Mouse (Mus musculus): ENCODE results near the gene Abcg8. TPM values are rescaled to one million over a fixed set of nuclear protein-coding genes. Genes with fewer than 3 reads are reported as not detected.

Abcg8 gene
- polyA plus RNA-seq, 1 experiment from 2014 or later: 0.35 TPM

GRCm38 (mm10) chr17:84709403-84709851 is 33.3 kb downstream of the Abcg8 start:
- 84% methylated on average over 17 of the region's 17 CpGs for WGBS
- no peak for ATAC-seq (ENCODE audit: low FRiP score, low TSS enrichment)
- H3K27ac ChIP-seq (ENCODE audit: low read depth, low read length): no peak overlapping the region
- H3K9me3 ChIP-seq (ENCODE audit: control insufficient read depth, low read length): no peaks in the 10 kb centered on the region
- H3K4me3 ChIP-seq (ENCODE audit: low read length): no peak overlapping the region
- H3K9ac ChIP-seq (ENCODE audit: low read depth, low read length): no peak overlapping the region
- no peak overlapping the region for H3K4me2 ChIP-seq (replicated peaks; ENCODE audit: low read depth, low read length)
- no peaks in the 10 kb centered on the region for H3K27me3 ChIP-seq (ENCODE audit: control insufficient read depth, insufficient read depth, low read length)
- no peaks in the 10 kb centered on the region for H3K4me1 ChIP-seq (ENCODE audit: control insufficient read depth, insufficient read depth, low read length)
- H3K36me3 ChIP-seq (ENCODE audit: control insufficient read depth, insufficient read depth, low read length): peaks cover 44% of the 10 kb centered on the region

- peaks cover 31% of the 10 kb centered on the region for H3K36me3 ChIP-seq (ENCODE audit: control insufficient read depth, insufficient read depth, low read length)
- no peak for ATAC-seq (ENCODE audit: low FRiP score, low TSS enrichment)
- H3K4me2 ChIP-seq (replicated peaks; ENCODE audit: low read depth, low read length): no peak overlapping the region
- no peak overlapping the region for H3K9ac ChIP-seq (ENCODE audit: low read depth, low read length)
- no peaks in the 10 kb centered on the region for H3K4me1 ChIP-seq (ENCODE audit: control insufficient read depth, insufficient read depth, low read length)
- H3K27ac ChIP-seq (ENCODE audit: low read depth, low read length): no peak overlapping the region
- H3K27me3 ChIP-seq (ENCODE audit: control insufficient read depth, insufficient read depth, low read length): no peaks in the 10 kb centered on the region
- H3K9me3 ChIP-seq (ENCODE audit: control insufficient read depth, low read length): no peaks in the 10 kb centered on the region
- H3K4me3 ChIP-seq (ENCODE audit: low read length): no peak overlapping the region
- 80% methylated on average over 18 of the region's 18 CpGs for WGBS
Measured at GRCm38 (mm10) chr17:84713563-84714164, 37.6 kb downstream of the Abcg8 start.

- WGBS: 69% methylated on average over 4 of the region's 4 CpGs
- Histone ChIP-seq H3K27me3 (ENCODE audit: control insufficient read depth, insufficient read depth, low read length) (no peaks in the 10 kb centered on the region), H3K36me3 (ENCODE audit: control insufficient read depth, insufficient read depth, low read length) (peaks cover 19% of the 10 kb centered on the region), H3K4me1 (ENCODE audit: control insufficient read depth, insufficient read depth, low read length) (no peaks in the 10 kb centered on the region), H3K4me2 (replicated peaks; ENCODE audit: low read depth, low read length) (no peak overlapping the region), H3K9me3 (ENCODE audit: control insufficient read depth, low read length) (no peaks in the 10 kb centered on the region), H3K4me3 (ENCODE audit: low read length) (no peak overlapping the region), H3K9ac (ENCODE audit: low read depth, low read length) (no peak overlapping the region), H3K27ac (ENCODE audit: low read depth, low read length) (no peak overlapping the region)
- no peak for ATAC-seq (ENCODE audit: low FRiP score, low TSS enrichment)
Measured at GRCm38 (mm10) chr17:84714930-84715329, 38.8 kb downstream of the Abcg8 start.

GRCm38 (mm10) chr17:84716252-84716872 is 40.3 kb downstream of the Abcg8 start:
- peaks cover 19% of the 10 kb centered on the region for H3K36me3 ChIP-seq (ENCODE audit: control insufficient read depth, insufficient read depth, low read length)
- H3K4me3 ChIP-seq (ENCODE audit: low read length): no peak overlapping the region
- no peaks in the 10 kb centered on the region for H3K9me3 ChIP-seq (ENCODE audit: control insufficient read depth, low read length)
- no peak overlapping the region for H3K9ac ChIP-seq (ENCODE audit: low read depth, low read length)
- no peak overlapping the region for H3K27ac ChIP-seq (ENCODE audit: low read depth, low read length)
- no peaks in the 10 kb centered on the region for H3K4me1 ChIP-seq (ENCODE audit: control insufficient read depth, insufficient read depth, low read length)
- no peak overlapping the region for H3K4me2 ChIP-seq (replicated peaks; ENCODE audit: low read depth, low read length)
- 87% methylated on average over 16 of the region's 16 CpGs for WGBS
- H3K27me3 ChIP-seq (ENCODE audit: control insufficient read depth, insufficient read depth, low read length): no peaks in the 10 kb centered on the region
- no peak for ATAC-seq (ENCODE audit: low FRiP score, low TSS enrichment)

- Histone ChIP-seq H3K9ac (ENCODE audit: low read depth, low read length) (no peak overlapping the region), H3K4me2 (replicated peaks; ENCODE audit: low read depth, low read length) (no peak overlapping the region), H3K36me3 (ENCODE audit: control insufficient read depth, insufficient read depth, low read length) (peaks cover 18% of the 10 kb centered on the region), H3K9me3 (ENCODE audit: control insufficient read depth, low read length) (no peaks in the 10 kb centered on the region), H3K27me3 (ENCODE audit: control insufficient read depth, insufficient read depth, low read length) (no peaks in the 10 kb centered on the region), H3K4me3 (ENCODE audit: low read length) (no peak overlapping the region), H3K27ac (ENCODE audit: low read depth, low read length) (no peak overlapping the region), H3K4me1 (ENCODE audit: control insufficient read depth, insufficient read depth, low read length) (no peaks in the 10 kb centered on the region)
- WGBS: 83% methylated on average over 5 of the region's 5 CpGs
- ATAC-seq (ENCODE audit: low FRiP score, low TSS enrichment): no peak
Measured at GRCm38 (mm10) chr17:84717416-84717815, 41.3 kb downstream of the Abcg8 start.

GRCm38 (mm10) chr17:84719105-84719504 is 43.0 kb downstream of the Abcg8 start:
- no peak for ATAC-seq (ENCODE audit: low FRiP score, low TSS enrichment)
- Histone ChIP-seq H3K9me3 (ENCODE audit: control insufficient read depth, low read length) (no peaks in the 10 kb centered on the region), H3K27me3 (ENCODE audit: control insufficient read depth, insufficient read depth, low read length) (no peaks in the 10 kb centered on the region), H3K27ac (ENCODE audit: low read depth, low read length) (no peak overlapping the region), H3K9ac (ENCODE audit: low read depth, low read length) (no peak overlapping the region), H3K4me1 (ENCODE audit: control insufficient read depth, insufficient read depth, low read length) (no peaks in the 10 kb centered on the region), H3K4me3 (ENCODE audit: low read length) (no peak overlapping the region), H3K4me2 (replicated peaks; ENCODE audit: low read depth, low read length) (no peak overlapping the region), H3K36me3 (ENCODE audit: control insufficient read depth, insufficient read depth, low read length) (peaks cover 18% of the 10 kb centered on the region)
- 81% methylated on average over 3 of the region's 3 CpGs for WGBS

- Histone ChIP-seq H3K9ac (ENCODE audit: low read depth, low read length) (no peak overlapping the region), H3K27me3 (ENCODE audit: control insufficient read depth, insufficient read depth, low read length) (no peaks in the 10 kb centered on the region), H3K36me3 (ENCODE audit: control insufficient read depth, insufficient read depth, low read length) (peaks cover 32% of the 10 kb centered on the region), H3K4me1 (ENCODE audit: control insufficient read depth, insufficient read depth, low read length) (no peaks in the 10 kb centered on the region), H3K4me3 (ENCODE audit: low read length) (no peak overlapping the region), H3K4me2 (replicated peaks; ENCODE audit: low read depth, low read length) (no peak overlapping the region), H3K27ac (ENCODE audit: low read depth, low read length) (no peak overlapping the region; the same call in 1 of the 2 replicates), H3K9me3 (ENCODE audit: control insufficient read depth, low read length) (no peaks in the 10 kb centered on the region)
- 54% methylated on average over 9 of the region's 9 CpGs for whole genome bisulfite sequencing
- ATAC-seq (ENCODE audit: low FRiP score, low TSS enrichment): no peak
Measured at GRCm38 (mm10) chr17:84724028-84724427, 47.9 kb downstream of the Abcg8 start.

- no peak overlapping the region for H3K27ac ChIP-seq (ENCODE audit: low read depth, low read length)
- no peak overlapping the region for H3K9ac ChIP-seq (ENCODE audit: low read depth, low read length)
- no peak for ATAC-seq (ENCODE audit: low FRiP score, low TSS enrichment)
- H3K9me3 ChIP-seq (ENCODE audit: control insufficient read depth, low read length): no peaks in the 10 kb centered on the region
- no peak overlapping the region for H3K4me3 ChIP-seq (ENCODE audit: low read length)
- peaks cover 37% of the 10 kb centered on the region for H3K36me3 ChIP-seq (ENCODE audit: control insufficient read depth, insufficient read depth, low read length)
- 96% methylated on average over 3 of the region's 3 CpGs for WGBS
- no peak overlapping the region for H3K4me2 ChIP-seq (replicated peaks; ENCODE audit: low read depth, low read length)
- no peaks in the 10 kb centered on the region for H3K4me1 ChIP-seq (ENCODE audit: control insufficient read depth, insufficient read depth, low read length)
- H3K27me3 ChIP-seq (ENCODE audit: control insufficient read depth, insufficient read depth, low read length): no peaks in the 10 kb centered on the region
Measured at GRCm38 (mm10) chr17:84725163-84725562, 49.1 kb downstream of the Abcg8 start.

- WGBS: 68% methylated on average over 1 of the region's 1 CpGs
- Histone ChIP-seq H3K4me1 (ENCODE audit: control insufficient read depth, insufficient read depth, low read length) (no peaks in the 10 kb centered on the region), H3K4me3 (ENCODE audit: low read length) (no peak overlapping the region), H3K27me3 (ENCODE audit: control insufficient read depth, insufficient read depth, low read length) (no peaks in the 10 kb centered on the region), H3K9ac (ENCODE audit: low read depth, low read length) (no peak overlapping the region), H3K4me2 (replicated peaks; ENCODE audit: low read depth, low read length) (no peak overlapping the region), H3K36me3 (ENCODE audit: control insufficient read depth, insufficient read depth, low read length) (peaks cover 41% of the 10 kb centered on the region), H3K9me3 (ENCODE audit: control insufficient read depth, low read length) (no peaks in the 10 kb centered on the region), H3K27ac (ENCODE audit: low read depth, low read length) (no peak overlapping the region)
- ATAC-seq (ENCODE audit: low FRiP score, low TSS enrichment): no peak
Measured at GRCm38 (mm10) chr17:84728201-84728911, 52.3 kb downstream of the Abcg8 start.
